Mouse (Mus musculus) cerebellum, postnatal 14 days (tissue): Measurements from ENCODE around the gene Tle2.

Source experiments
- DNase-seq, 2 experiments: peaks; one replicate each; pipeline ENCODE4 v3.0.0; 2021; ENCODE audit warnings: mixed read lengths in 2 of 2

The Tle2 gene

GRCm38 (mm10) chr10:81575695-81576094 is 1.3 kb downstream of the Tle2 start:
- DNase-seq: peak in 1 of 2 experiments; percentile 52

- peak; percentile 64 to 65 for DNase-seq
These were observed 5.6 kb downstream of the Tle2 start for GRCm38 (mm10) chr10:81579967-81580366.

- DNase-seq: no peak
These were observed 6.2 kb downstream of the Tle2 start for GRCm38 (mm10) chr10:81580441-81581070.

GRCm38 (mm10) chr10:81583347-81583746 is 9.0 kb downstream of the Tle2 start:
- DNase-seq: no peak

GRCm38 (mm10) chr10:81588739-81589138 is 14.4 kb downstream of the Tle2 start:
- DNase-seq: no peak

- DNase-seq: peak in 1 of 2 experiments; percentile 53
These were observed 17.5 kb downstream of the Tle2 start for GRCm38 (mm10) chr10:81591846-81592245.

GRCm38 (mm10) chr10:81592631-81593030 is 18.3 kb downstream of the Tle2 start:
- peak in 1 of 2 experiments; percentile 15 for DNase-seq

DNA sequence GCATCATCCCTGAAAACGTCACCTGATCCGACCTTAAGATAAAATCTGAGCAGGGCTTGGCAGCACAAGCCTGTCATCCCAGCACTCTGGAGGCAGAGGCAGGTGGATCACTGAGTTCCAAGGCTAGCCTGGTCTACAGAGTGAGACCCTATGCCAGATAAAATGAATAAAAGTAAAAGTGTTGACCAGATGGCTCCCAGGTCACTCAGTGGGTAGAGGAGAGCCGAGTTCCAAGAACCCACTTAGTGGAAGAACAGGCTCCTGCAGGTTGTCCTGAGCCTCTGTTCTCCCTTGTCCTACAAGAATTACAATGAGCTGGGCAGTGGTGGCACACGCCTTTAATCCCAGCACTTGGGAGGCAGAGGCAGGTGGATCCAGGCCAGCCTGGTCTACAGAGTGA is 18.9 kb downstream of the Tle2 start:
- DNase-seq: peak in 1 of 2 experiments; percentile 16

DNA sequence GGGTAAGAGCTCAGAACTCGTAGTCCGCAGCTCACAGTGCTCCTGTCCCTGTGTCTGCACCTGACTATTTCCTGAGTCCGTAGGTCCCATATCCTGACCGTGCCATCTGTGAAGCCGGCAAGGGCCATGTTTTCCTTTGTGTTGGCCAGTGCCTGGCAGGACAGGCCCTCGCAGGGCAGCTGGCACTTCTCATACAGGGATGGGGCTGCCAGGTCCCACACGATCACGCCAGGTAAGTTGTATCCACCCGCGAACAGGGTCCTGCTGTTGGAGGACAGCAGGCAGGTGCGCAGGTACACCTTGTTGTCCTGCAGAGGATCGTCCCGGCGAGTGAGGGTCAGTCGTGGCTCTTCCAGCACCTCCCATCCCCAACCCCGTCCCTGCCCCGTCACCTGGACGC is 19.6 kb downstream of the Tle2 start:
- peak in 1 of 2 experiments; percentile 64 for DNase-seq

- peak; percentile 22 to 44 for DNase-seq
These were observed 21.2 kb downstream of the Tle2 start for GRCm38 (mm10) chr10:81595599-81595998.

GRCm38 (mm10) chr10:81596611-81597010 is 22.2 kb downstream of the Tle2 start:
- peak in 1 of 2 experiments; percentile 22 for DNase-seq

GRCm38 (mm10) chr10:81597137-81597950 is 23.0 kb downstream of the Tle2 start:
- DNase-seq: peak; percentile 39 to 66

GRCm38 (mm10) chr10:81598342-81598741 is 24.0 kb downstream of the Tle2 start:
- no peak for DNase-seq

DNA sequence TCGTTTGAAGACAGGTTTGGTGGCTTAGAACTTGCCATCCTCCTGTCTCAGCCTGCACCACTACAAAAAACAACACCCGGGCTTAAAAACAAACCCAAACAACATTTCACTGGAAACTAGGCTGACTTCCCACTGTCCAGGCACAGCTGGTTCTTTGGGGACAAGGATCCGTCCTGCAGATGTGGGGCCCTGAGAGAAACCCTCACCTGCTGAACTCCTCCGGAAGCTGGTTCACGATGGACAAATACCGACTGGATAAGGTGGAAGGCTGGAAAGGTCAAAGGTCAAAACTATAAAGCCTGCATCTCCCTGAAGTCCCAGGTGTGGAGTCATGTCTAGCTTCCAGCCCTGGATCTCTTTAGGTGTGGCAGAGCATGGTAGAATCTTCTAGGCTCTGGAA is 24.5 kb downstream of the Tle2 start:
- DNase-seq: no peak

GRCm38 (mm10) chr10:81599630-81600029 is 25.3 kb downstream of the Tle2 start:
- DNase-seq: no peak

DNA sequence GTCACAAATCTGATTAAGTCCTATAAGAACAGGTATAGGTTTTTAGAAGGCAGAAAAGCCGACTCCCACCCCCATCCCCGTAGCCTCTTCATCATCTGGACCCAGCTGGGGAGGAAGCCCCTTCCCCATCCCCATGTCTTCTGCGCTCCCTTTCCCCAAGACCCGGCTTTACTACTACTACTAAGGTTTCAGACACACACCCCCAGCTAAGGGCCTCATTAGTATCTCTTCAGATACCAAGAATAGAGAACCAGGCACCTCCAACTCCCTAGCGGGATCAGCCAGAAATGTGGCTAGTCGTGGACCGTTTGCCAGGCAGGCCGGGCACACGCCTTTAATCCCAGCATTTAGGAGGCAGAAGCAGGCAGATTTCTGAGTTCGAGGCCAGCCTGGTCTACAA is 25.7 kb downstream of the Tle2 start:
- no peak for DNase-seq

DNA sequence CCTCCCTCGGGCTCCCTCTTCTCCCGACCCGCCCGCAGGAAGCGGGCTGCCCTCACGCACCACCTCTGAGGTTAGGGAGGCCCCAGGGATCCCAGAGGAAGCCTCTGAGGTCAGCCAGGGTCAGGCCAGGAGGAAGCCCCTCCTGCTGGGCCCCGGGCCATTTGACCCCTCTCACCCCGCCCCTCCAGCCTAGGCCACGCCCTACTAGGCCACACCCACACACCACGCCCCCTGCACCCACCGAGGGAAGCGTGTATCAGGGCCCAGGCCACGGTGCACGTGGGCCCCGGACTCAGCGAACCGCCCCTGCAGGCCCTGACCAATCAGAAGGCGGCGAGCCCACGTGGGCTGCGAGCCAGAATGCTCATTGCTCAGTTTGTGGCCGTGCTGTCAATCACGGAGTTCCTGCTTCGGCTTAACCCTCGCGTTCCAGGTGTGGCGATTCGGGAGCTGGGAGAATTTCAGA is 26.4 kb downstream of the Tle2 start, which contains the start of gene Tle6:
Gene Tle6 (minus strand): TSS at position 336 of the 466 bp plus-strand sequence.
- DNase-seq: peak; percentile 97 to 99

DNA sequence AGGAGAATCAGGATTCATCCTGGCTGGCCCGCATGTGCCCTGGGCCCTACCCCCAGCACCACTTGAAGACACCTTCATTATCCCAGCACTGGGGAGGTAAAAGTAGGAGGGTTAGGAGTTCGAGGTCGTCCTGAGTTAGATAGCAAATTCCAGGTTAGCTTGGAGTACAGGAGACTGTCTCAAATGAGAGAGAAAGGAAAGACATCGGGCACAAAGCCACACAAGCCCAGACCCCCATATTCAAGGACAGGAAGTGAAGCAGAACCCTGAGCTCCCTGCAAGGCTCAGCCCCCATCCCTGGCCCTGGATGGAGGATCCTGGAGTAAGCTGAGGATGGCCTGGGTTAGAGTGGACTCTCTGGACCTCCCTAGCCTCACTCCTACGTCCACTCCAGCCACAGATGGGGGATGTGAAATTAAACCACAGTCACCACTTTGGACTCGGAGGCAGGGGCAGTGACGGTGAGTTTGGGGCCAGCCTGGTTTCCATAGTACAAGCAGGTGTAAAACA is 27.1 kb downstream of the Tle2 start:
- no peak for DNase-seq

DNA sequence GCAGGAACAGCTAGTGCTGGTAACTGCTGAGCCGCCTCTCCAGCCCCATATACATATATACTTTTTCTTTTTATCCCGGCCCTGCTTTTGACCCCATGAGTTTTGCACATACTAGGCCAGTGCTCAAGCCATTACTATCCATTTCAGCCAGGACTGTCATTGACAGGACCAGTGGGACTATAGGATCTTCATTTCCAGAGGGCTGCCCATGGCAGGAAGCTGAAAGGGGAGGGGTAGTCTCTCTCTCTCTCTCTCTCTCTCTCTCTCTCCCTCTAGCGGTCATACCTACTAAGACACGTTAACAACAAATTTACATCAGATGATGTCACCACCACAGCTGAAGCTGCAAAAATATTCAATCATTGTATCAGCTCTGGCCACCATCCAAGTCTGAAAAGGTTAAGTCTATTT is 28.4 kb downstream of the Tle2 start:
- DNase-seq: peak; percentile 57 to 68

GRCm38 (mm10) chr10:81604019-81604967 is 29.9 kb downstream of the Tle2 start:
- peak in 1 of 2 experiments; percentile 33 for DNase-seq

DNA sequence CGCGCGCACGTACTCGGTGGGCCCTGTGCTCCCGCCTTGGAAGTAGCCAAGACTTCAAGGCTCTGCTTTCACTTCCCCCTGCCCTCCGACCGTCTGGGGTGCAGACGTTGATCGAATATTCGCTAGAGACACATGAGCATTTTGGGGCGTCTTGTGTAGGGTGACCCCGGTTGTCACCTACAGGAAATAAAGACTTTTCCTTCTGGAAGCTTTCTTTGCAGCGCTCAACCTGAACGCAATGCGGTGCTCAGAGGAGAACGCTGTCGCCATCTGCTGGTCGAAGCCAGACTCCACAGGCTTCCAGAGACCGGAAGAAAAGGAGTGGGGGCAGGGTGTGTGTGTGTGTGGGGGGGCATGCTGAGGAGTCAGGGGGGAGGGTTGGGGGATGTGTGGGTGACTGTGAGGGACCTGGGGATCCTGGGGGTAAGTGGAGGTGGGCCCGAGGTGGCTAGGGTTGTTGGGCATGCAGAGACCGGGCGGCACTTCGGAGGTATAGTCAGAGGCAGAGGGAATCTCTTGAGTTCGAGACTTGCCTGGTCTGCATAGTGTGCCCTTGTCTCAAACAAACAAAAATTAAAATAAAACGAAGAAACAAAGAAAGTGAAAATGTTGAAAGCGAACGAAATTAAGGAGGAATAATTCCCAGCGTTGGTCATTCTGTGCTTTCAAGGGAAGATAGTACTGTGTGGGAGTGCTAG is 30.8 kb downstream of the Tle2 start:
- peak; percentile 93 to 96 for DNase-seq

- DNase-seq: no peak
These were observed 31.3 kb downstream of the Tle2 start for GRCm38 (mm10) chr10:81605666-81605973.
